Mouse (Mus musculus) kidney, embryonic 14.5 days (tissue): Measurements from ENCODE around the gene Igbp1. TPM values are rescaled to one million over a fixed set of nuclear protein-coding genes. Genes with fewer than 3 reads are reported as not detected.

Source experiments
- polyA plus RNA-seq: library from polyadenylated mRNA; unstranded; fragments of >200 nt; fragmentation: Nextera tagmentation; extraction: Ambion mirVana; gene quantifications from 2 replicates; pipeline ENCODE4 v1.2.1, GENCODE M21; 2014

The Igbp1 gene
- polyA plus RNA-seq, 1 experiment from 2014 or later: 53.7 TPM

Other genes with a start within 250 kb of the Igbp1 start
- gene Otud6a, start 65.3 kb upstream of the Igbp1 start, polyA plus RNA-seq: not detected in 2 replicates
- 0.42 and 0.86 TPM in 2 replicates for gene Awat2, start 51.6 kb upstream of the Igbp1 start, polyA plus RNA-seq
- gene Dgat2l6, start 30.5 kb downstream of the Igbp1 start, polyA plus RNA-seq: not detected in 2 replicates
- gene Awat1, start 78.0 kb downstream of the Igbp1 start, polyA plus RNA-seq: not detected in 2 replicates
- gene P2ry4, start 100.6 kb downstream of the Igbp1 start, polyA plus RNA-seq: not detected in 2 replicates
- not detected in 2 replicates for gene Arr3, start 111.2 kb downstream of the Igbp1 start, polyA plus RNA-seq
- gene Kif4, start 131.4 kb downstream of the Igbp1 start, polyA plus RNA-seq: 22.0 and 36.1 TPM in 2 replicates
- gene Pdzd11, start 132.3 kb downstream of the Igbp1 start, polyA plus RNA-seq: 109 and 131 TPM in 2 replicates
- 1.5 and 2.6 TPM in 2 replicates for gene Gdpd2, start 235.6 kb downstream of the Igbp1 start, polyA plus RNA-seq